Mouse (Mus musculus) liver, embryonic 13.5 days (tissue): ENCODE results near the gene Armcx5. TPM values are rescaled to one million over a fixed set of nuclear protein-coding genes. Genes with fewer than 3 reads are reported as not detected.
"Not testable (repeated sequence)": the region's sequence is repeated elsewhere in the genome, so short reads cannot be mapped to it uniquely, and the experiment has no call there.

ENCODE experiments used
- ATAC-seq: fragments of 200-750 bp; cut with Nextera tagmentation; 2 replicates; pipeline ENCODE4 v1.8.0; 2017; ENCODE audit warnings: low read depth, mild to moderate bottlenecking, moderate number of reproducible peaks, moderate library complexity
- DNase-seq: peaks from one replicate; pipeline ENCODE4 v3.0.0; 2022
- H3K27ac ChIP-seq: fragments of 300-500 bp; sonication (generic); 2 replicates; pipeline ENCODE4 v1.5.1; 2015; ENCODE audit warnings: moderate library complexity, mild to moderate bottlenecking, inconsistent platforms
- H3K27me3 ChIP-seq: fragments of 300-500 bp; sonication (generic); 2 replicates; pipeline ENCODE4 v1.6.1; 2015; ENCODE audit warnings: mild to moderate bottlenecking, inconsistent platforms
- H3K36me3 ChIP-seq: fragments of 300-500 bp; sonication (generic); 2 replicates; pipeline ENCODE4 v1.6.1; 2015; ENCODE audit warnings: mild to moderate bottlenecking, inconsistent platforms
- H3K4me1 ChIP-seq: fragments of 300-500 bp; sonication (generic); replicated peaks from 2 replicates; pipeline ENCODE4 v1.6.1; 2015; ENCODE audit warnings: inconsistent platforms
- H3K4me2 ChIP-seq: fragments of 300-500 bp; sonication (generic); 2 replicates; pipeline ENCODE4 v1.6.1; 2015; ENCODE audit warnings: inconsistent platforms, mild to moderate bottlenecking, moderate library complexity
- H3K4me3 ChIP-seq: fragments of 300-500 bp; sonication (generic); replicated peaks from 2 replicates; pipeline ENCODE4 v1.5.1; 2015; ENCODE audit warnings: mild to moderate bottlenecking, inconsistent platforms
- H3K9ac ChIP-seq: fragments of 300-500 bp; sonication (generic); 2 replicates; pipeline ENCODE4 v1.6.1; 2015; ENCODE audit warnings: mild to moderate bottlenecking, inconsistent platforms
- H3K9me3 ChIP-seq: fragments of 300-500 bp; sonication (generic); replicated peaks from 2 replicates; pipeline ENCODE4 v1.6.1; 2016; ENCODE audit warnings: inconsistent platforms
- WGBS: fragments of 180-500 bp; shearing (Covaris S2); methylation state at CpG from one replicate; pipeline ENCODE4 v1.1.7; 2015; ENCODE audit not compliant: insufficient replicate concordance; 5-methylcytosine and 5-hydroxymethylcytosine counted together
- microRNA counts: library from miRNA; unstranded; fragments of <30 nt; microRNA quantifications from one replicate; lab custom pipeline; 2016
- microRNA-seq: library from miRNA; unstranded; fragments of <30 nt; microRNA quantifications from one replicate; pipeline ENCODE4, GENCODE M21; 2016
- polyA plus RNA-seq: library from polyadenylated mRNA; unstranded; fragments of >200 nt; fragmentation: Nextera tagmentation; extraction: Ambion mirVana; gene quantifications from 2 replicates; pipeline ENCODE4 v1.2.1, GENCODE M21; 2015

The Armcx5 gene
- polyA plus RNA-seq, 1 experiment from 2014 or later: 3.5 TPM

- Histone ChIP-seq H3K4me2 (no peak overlapping the region), H3K4me1 (no peaks in the 10 kb centered on the region), H3K36me3 (no peaks in the 10 kb centered on the region), H3K27me3 (no peaks in the 10 kb centered on the region), H3K9me3 (no peaks in the 10 kb centered on the region), H3K4me3 (no peak overlapping the region), H3K9ac (no peak overlapping the region), H3K27ac (no peak overlapping the region)
- ATAC-seq: no peak
- no peak for DNase-seq
- 54% methylated on average over 3 of the region's 3 CpGs for WGBS
These were observed 25.6 kb downstream of the Armcx5 start for GRCm38 (mm10) chrX:135768043-135768548.

- DNase-seq (no peak), ATAC-seq (no peak)
- no peaks in the 10 kb centered on the region for H3K36me3 ChIP-seq
- no peaks in the 10 kb centered on the region for H3K9me3 ChIP-seq
- H3K4me2 ChIP-seq: no peak overlapping the region
- H3K4me1 ChIP-seq: no peaks in the 10 kb centered on the region
- no peak overlapping the region for H3K9ac ChIP-seq
- H3K27me3 ChIP-seq: no peaks in the 10 kb centered on the region
- WGBS: 55% methylated on average over 2 of the region's 2 CpGs
- no peak overlapping the region for H3K27ac ChIP-seq
- no peak overlapping the region for H3K4me3 ChIP-seq
These were observed 26.0 kb downstream of the Armcx5 start for GRCm38 (mm10) chrX:135768565-135768964.

GRCm38 (mm10) chrX:135791536-135791935 lies 49.0 kb downstream of the Armcx5 start:
- Histone ChIP-seq H3K4me3 (no peak overlapping the region), H3K27me3 (no peaks in the 10 kb centered on the region), H3K36me3 (no peaks in the 10 kb centered on the region), H3K4me2 (no peak overlapping the region), H3K27ac (no peak overlapping the region), H3K9me3 (no peaks in the 10 kb centered on the region), H3K4me1 (no peaks in the 10 kb centered on the region), H3K9ac (no peak overlapping the region)
- no peak for ATAC-seq
- DNase-seq: no peak

- Histone ChIP-seq H3K9me3 (no peaks in the 10 kb centered on the region), H3K4me1 (no peaks in the 10 kb centered on the region), H3K36me3 (no peaks in the 10 kb centered on the region), H3K4me3 (no peak overlapping the region), H3K4me2 (no peak overlapping the region), H3K27me3 (no peaks in the 10 kb centered on the region), H3K9ac (no peak overlapping the region), H3K27ac (no peak overlapping the region)
- no peak for ATAC-seq
- DNase-seq: no peak
- 69% methylated on average over 6 of the region's 6 CpGs for whole genome bisulfite sequencing
These were observed 49.8 kb downstream of the Armcx5 start for GRCm38 (mm10) chrX:135792326-135792725.

- not testable (repeated sequence) for H3K9ac ChIP-seq, H3K36me3 ChIP-seq, H3K4me1 ChIP-seq, H3K27me3 ChIP-seq, H3K27ac ChIP-seq, DNase-seq, H3K9me3 ChIP-seq
- peak; percentile 64 for ATAC-seq
- WGBS: 16% methylated on average over 22 of the region's 27 CpGs
- peak overlapping the region; percentile 58 for H3K4me2 ChIP-seq
- H3K4me3 ChIP-seq: peak overlapping the region; percentile 50
These were observed 53.2 kb downstream of the Armcx5 start for GRCm38 (mm10) chrX:135795591-135796304.

GRCm38 (mm10) chrX:135796305-135797211 lies 54.0 kb downstream of the Armcx5 start:
- not testable (repeated sequence) for H3K9me3 ChIP-seq, DNase-seq

More at GRCm38 (mm10) chrX:135796305-135797211, 54.0 kb downstream of the Armcx5 start:
- not testable (repeated sequence) for H3K4me1 ChIP-seq, H3K27ac ChIP-seq, H3K27me3 ChIP-seq, H3K36me3 ChIP-seq
- H3K4me3 ChIP-seq: peak overlapping the region; percentile 50
- peak overlapping the region; percentile 58 for H3K4me2 ChIP-seq
- H3K9ac ChIP-seq: peak overlapping the region; percentile 58; the same call in 1 of the 2 replicates
- 18% methylated on average over 26 of the region's 26 CpGs for WGBS
- ATAC-seq: peak; percentile 66

MicroRNAs encoded within 50 kb of the gene (microRNA counts, 519-probe panel; counts per million panel counts)
- microRNA mmu-miR-1970 (lab: Ali Mortazavi, UCI): 114 counts per million

Small RNA genes lying within 50 kb of the gene (microRNA-seq; reads per million reads assigned to microRNA genes)
- gene Mir1970 (not detected), gene Mir7646 (not detected)

Other genes starting within 250 kb of the Armcx5 start
- gene AV320801, start 248.1 kb upstream of the Armcx5 start, polyA plus RNA-seq: not detected in 2 replicates
- gene Nxf7, start 144.0 kb upstream of the Armcx5 start, polyA plus RNA-seq: 0.14 TPM in 1 of 2 replicates, not detected in the other
- not detected in 2 replicates for gene Prame, start 115.0 kb upstream of the Armcx5 start, polyA plus RNA-seq
- not detected in 2 replicates for gene Tcp11x2, start 48.9 kb upstream of the Armcx5 start, polyA plus RNA-seq
- gene Tmsb15a, start 17.5 kb upstream of the Armcx5 start, polyA plus RNA-seq: not detected in 2 replicates
- gene Gprasp1, start within 50 bp of the Armcx5 start, polyA plus RNA-seq: 8.3 and 9.5 TPM in 2 replicates
- 12.8 and 15.5 TPM in 2 replicates for gene Bhlhb9, start 54.9 kb downstream of the Armcx5 start, polyA plus RNA-seq
- 1.4 TPM in 2 replicates for gene Gprasp2, start 96.3 kb downstream of the Armcx5 start, polyA plus RNA-seq